Mouse (Mus musculus): Measurements from ENCODE around the gene Slc5a7. TPM values are rescaled to one million over a fixed set of nuclear protein-coding genes. Genes with fewer than 3 reads are reported as not detected.

Slc5a7 gene
- polyA plus RNA-seq (2015; fragmentation: Nextera tagmentation; extraction: Ambion mirVana) = 0.09 and 0.29 TPM in 2 replicates

GRCm38 (mm10) chr17:54298934-54299333 lies at the start of gene Slc5a7:
TSS of gene Slc5a7 (minus strand) at chr17:54299034.
- ATAC-seq (replicated peaks; ENCODE audit: low FRiP score, low read depth) = no peak
- no peaks in the 10 kb centered on the region for H3K4me1 ChIP-seq (replicated peaks; ENCODE audit: insufficient read depth, low read length)
- WGBS = 77% methylated on average over 1 of the region's 1 CpGs

GRCm38 (mm10) chr17:54347672-54348071 lies 48.8 kb upstream of the Slc5a7 start:
- 77% methylated on average over 8 of the region's 8 CpGs for WGBS
- H3K4me1 ChIP-seq (replicated peaks; ENCODE audit: insufficient read depth, low read length) = no peaks in the 10 kb centered on the region
- H3K4me2 ChIP-seq (ENCODE audit: low read length) = no peak overlapping the region
- H3K9me3 ChIP-seq (replicated peaks; ENCODE audit: low read length) = no peaks in the 10 kb centered on the region
- H3K9ac ChIP-seq (ENCODE audit: low read depth, low read length) = no peak overlapping the region
- no peaks in the 10 kb centered on the region for H3K27me3 ChIP-seq (ENCODE audit: insufficient read depth, low read length)
- H3K4me3 ChIP-seq (replicated peaks; ENCODE audit: low read depth, low read length) = no peak overlapping the region
- no peak overlapping the region for H3K27ac ChIP-seq
- DNase-seq (ENCODE audit: low spot score) (no peak), ATAC-seq (replicated peaks; ENCODE audit: low FRiP score, low read depth) (no peak)
- H3K36me3 ChIP-seq (ENCODE audit: insufficient read depth, low read length) = no peaks in the 10 kb centered on the region
- TF ChIP-seq CTCF (IDR thresholded peaks at IDR 0.05; ENCODE audit: low read depth) = no peak

More at GRCm38 (mm10) chr17:54298934-54299333, at the start of gene Slc5a7:
- no peaks in the 10 kb centered on the region for H3K9me3 ChIP-seq (replicated peaks; ENCODE audit: low read length)
- no peaks in the 10 kb centered on the region for H3K27me3 ChIP-seq (ENCODE audit: insufficient read depth, low read length)
- no peak within 1 kb of the TSS for H3K27ac ChIP-seq
- DNase-seq (ENCODE audit: low spot score) = no peak
- H3K36me3 ChIP-seq (ENCODE audit: insufficient read depth, low read length) = no peaks in the 10 kb centered on the region
- no peak for TF ChIP-seq CTCF (IDR thresholded peaks at IDR 0.05; ENCODE audit: low read depth)
- peak within 1 kb of the TSS; percentile 75 for H3K4me2 ChIP-seq (ENCODE audit: low read length)
- H3K4me3 ChIP-seq (replicated peaks; ENCODE audit: low read depth, low read length) = peak within 1 kb of the TSS; percentile 36
- 0 out of 2 replicates have a peak within 1 kb of the TSS, but pooled peaks have one; percentile 27 for H3K9ac ChIP-seq (ENCODE audit: low read depth, low read length)

- peak; percentile 82 for TF ChIP-seq CTCF (IDR thresholded peaks at IDR 0.05; ENCODE audit: low read depth)
- WGBS = 22% methylated on average over 4 of the region's 4 CpGs
- Histone ChIP-seq H3K9me3 (replicated peaks; ENCODE audit: low read length) (no peaks in the 10 kb centered on the region), H3K27me3 (ENCODE audit: insufficient read depth, low read length) (no peaks in the 10 kb centered on the region), H3K36me3 (ENCODE audit: insufficient read depth, low read length) (no peaks in the 10 kb centered on the region), H3K4me1 (replicated peaks; ENCODE audit: insufficient read depth, low read length) (no peaks in the 10 kb centered on the region), H3K4me2 (ENCODE audit: low read length) (no peak overlapping the region), H3K27ac (no peak overlapping the region), H3K4me3 (replicated peaks; ENCODE audit: low read depth, low read length) (no peak overlapping the region), H3K9ac (ENCODE audit: low read depth, low read length) (no peak overlapping the region)
- DNase-seq (ENCODE audit: low spot score) (peak; percentile 63), ATAC-seq (replicated peaks; ENCODE audit: low FRiP score, low read depth) (no peak)
These were observed 44.6 kb upstream of the Slc5a7 start for GRCm38 (mm10) chr17:54343395-54343794.

GRCm38 (mm10) chr17:54298232-54298924 lies 456 bp downstream of the Slc5a7 start:
- Histone ChIP-seq H3K9ac (ENCODE audit: low read depth, low read length) (0 out of 2 replicates have a peak overlapping the region, but pooled peaks have one; percentile 27), H3K4me2 (ENCODE audit: low read length) (peak overlapping the region; percentile 75), H3K27ac (no peak overlapping the region), H3K9me3 (replicated peaks; ENCODE audit: low read length) (no peaks in the 10 kb centered on the region), H3K27me3 (ENCODE audit: insufficient read depth, low read length) (no peaks in the 10 kb centered on the region), H3K4me3 (replicated peaks; ENCODE audit: low read depth, low read length) (peak overlapping the region; percentile 36), H3K36me3 (ENCODE audit: insufficient read depth, low read length) (no peaks in the 10 kb centered on the region), H3K4me1 (replicated peaks; ENCODE audit: insufficient read depth, low read length) (no peaks in the 10 kb centered on the region)
- 4% methylated on average over 37 of the region's 37 CpGs for WGBS
- no peak for TF ChIP-seq CTCF (IDR thresholded peaks at IDR 0.05; ENCODE audit: low read depth)
- DNase-seq (ENCODE audit: low spot score) (peak; percentile 14), ATAC-seq (replicated peaks; ENCODE audit: low FRiP score, low read depth) (no peak; the same call in 1 of the 2 replicates)

- DNase-seq (ENCODE audit: low spot score) = no peak
- ATAC-seq (replicated peaks; ENCODE audit: low FRiP score, low read depth) = no peak
- Histone ChIP-seq H3K27me3 (ENCODE audit: insufficient read depth, low read length) (no peaks in the 10 kb centered on the region), H3K4me1 (replicated peaks; ENCODE audit: insufficient read depth, low read length) (no peaks in the 10 kb centered on the region), H3K4me2 (ENCODE audit: low read length) (no peak overlapping the region), H3K36me3 (ENCODE audit: insufficient read depth, low read length) (no peaks in the 10 kb centered on the region), H3K4me3 (replicated peaks; ENCODE audit: low read depth, low read length) (no peak overlapping the region), H3K27ac (no peak overlapping the region), H3K9me3 (replicated peaks; ENCODE audit: low read length) (no peaks in the 10 kb centered on the region), H3K9ac (ENCODE audit: low read depth, low read length) (no peak overlapping the region)
- no peak for TF ChIP-seq CTCF (IDR thresholded peaks at IDR 0.05; ENCODE audit: low read depth)
These were observed 48.1 kb downstream of the Slc5a7 start for GRCm38 (mm10) chr17:54250783-54251182.

- ATAC-seq (replicated peaks; ENCODE audit: low FRiP score, low read depth) (no peak), DNase-seq (ENCODE audit: low spot score) (no peak)
- H3K4me1 ChIP-seq (replicated peaks; ENCODE audit: insufficient read depth, low read length) = no peaks in the 10 kb centered on the region
- no peak overlapping the region for H3K9ac ChIP-seq (ENCODE audit: low read depth, low read length)
- TF ChIP-seq CTCF (IDR thresholded peaks at IDR 0.05; ENCODE audit: low read depth) = no peak
- H3K4me3 ChIP-seq (replicated peaks; ENCODE audit: low read depth, low read length) = no peak overlapping the region
- no peaks in the 10 kb centered on the region for H3K36me3 ChIP-seq (ENCODE audit: insufficient read depth, low read length)
- no peaks in the 10 kb centered on the region for H3K27me3 ChIP-seq (ENCODE audit: insufficient read depth, low read length)
- H3K9me3 ChIP-seq (replicated peaks; ENCODE audit: low read length) = no peaks in the 10 kb centered on the region
- no peak overlapping the region for H3K27ac ChIP-seq
- no peak overlapping the region for H3K4me2 ChIP-seq (ENCODE audit: low read length)
These were observed 55.1 kb downstream of the Slc5a7 start for GRCm38 (mm10) chr17:54243650-54244300.

Measured in kidney, postnatal 0 days (tissue).